Mouse (Mus musculus) cerebellum, postnatal 36 days (tissue): Measurements from ENCODE around the gene Gga2.

ENCODE experiments used
- DNase-seq, 2 experiments: peaks; one replicate each; pipeline ENCODE4 v3.0.0; 2021 to 2022; ENCODE audit warnings: mixed read lengths in 2 of 2

The Gga2 gene

GRCm38 (mm10) chr7:122000396-122000795 is 20.6 kb downstream of the Gga2 start:
- DNase-seq: no peak

GRCm38 (mm10) chr7:121995961-121996360 is 25.1 kb downstream of the Gga2 start:
- no peak for DNase-seq

GRCm38 (mm10) chr7:121981307-121981871 is 39.6 kb downstream of the Gga2 start, which contains the start of gene Cog7:
TSS of gene Cog7 (minus strand) at chr7:121981711.
- peak; percentile 94 to 96 for DNase-seq

GRCm38 (mm10) chr7:121975031-121975430 is 46.0 kb downstream of the Gga2 start:
- DNase-seq: peak; percentile 77

GRCm38 (mm10) chr7:121971698-121972097 is 49.3 kb downstream of the Gga2 start:
- DNase-seq: no peak

- no peak for DNase-seq
Measured at GRCm38 (mm10) chr7:121970250-121970649, 50.8 kb downstream of the Gga2 start.

- no peak for DNase-seq
Measured at GRCm38 (mm10) chr7:121968816-121969215, 52.2 kb downstream of the Gga2 start.

- no peak for DNase-seq
Measured at GRCm38 (mm10) chr7:121968242-121968641, 52.8 kb downstream of the Gga2 start.

- DNase-seq: no peak
Measured at GRCm38 (mm10) chr7:121966169-121966568, 54.9 kb downstream of the Gga2 start.

GRCm38 (mm10) chr7:121963883-121964398 is 57.1 kb downstream of the Gga2 start:
- peak; percentile 45 to 73 for DNase-seq

GRCm38 (mm10) chr7:121962571-121962959 is 58.5 kb downstream of the Gga2 start:
- DNase-seq: no peak

GRCm38 (mm10) chr7:121961913-121962570 is 59.0 kb downstream of the Gga2 start:
- DNase-seq: no peak

GRCm38 (mm10) chr7:121955802-121956201 is 65.2 kb downstream of the Gga2 start:
- no peak for DNase-seq

- no peak for DNase-seq
Measured at GRCm38 (mm10) chr7:121954891-121955669, 65.9 kb downstream of the Gga2 start.

- DNase-seq: no peak
Measured at GRCm38 (mm10) chr7:121947513-121947912, 73.5 kb downstream of the Gga2 start.

GRCm38 (mm10) chr7:121946196-121946595 is 74.8 kb downstream of the Gga2 start:
- peak; percentile 49 to 61 for DNase-seq

- DNase-seq: no peak
Measured at GRCm38 (mm10) chr7:121942371-121942770, 78.7 kb downstream of the Gga2 start.

GRCm38 (mm10) chr7:121941640-121942039 is 79.4 kb downstream of the Gga2 start:
- DNase-seq: no peak

GRCm38 (mm10) chr7:121941016-121941415 is 80.0 kb downstream of the Gga2 start:
- DNase-seq: no peak

GRCm38 (mm10) chr7:121939729-121940128 is 81.3 kb downstream of the Gga2 start:
- DNase-seq: peak; percentile 87 to 89

GRCm38 (mm10) chr7:121939244-121939643 is 81.8 kb downstream of the Gga2 start:
- DNase-seq: peak in 1 of 2 experiments; percentile 40

- peak in 1 of 2 experiments; percentile 33 for DNase-seq
Measured at GRCm38 (mm10) chr7:121938124-121938891, 82.7 kb downstream of the Gga2 start.
